Mouse (Mus musculus) WW6 (cell line): ENCODE results near the gene Gm10160.

Experiments used
- DNase-seq: peaks from one replicate; pipeline ENCODE4 v3.0.0-alpha.2; 2013; ENCODE audit warnings: low read depth, low spot score

Gm10160 gene

DNA sequence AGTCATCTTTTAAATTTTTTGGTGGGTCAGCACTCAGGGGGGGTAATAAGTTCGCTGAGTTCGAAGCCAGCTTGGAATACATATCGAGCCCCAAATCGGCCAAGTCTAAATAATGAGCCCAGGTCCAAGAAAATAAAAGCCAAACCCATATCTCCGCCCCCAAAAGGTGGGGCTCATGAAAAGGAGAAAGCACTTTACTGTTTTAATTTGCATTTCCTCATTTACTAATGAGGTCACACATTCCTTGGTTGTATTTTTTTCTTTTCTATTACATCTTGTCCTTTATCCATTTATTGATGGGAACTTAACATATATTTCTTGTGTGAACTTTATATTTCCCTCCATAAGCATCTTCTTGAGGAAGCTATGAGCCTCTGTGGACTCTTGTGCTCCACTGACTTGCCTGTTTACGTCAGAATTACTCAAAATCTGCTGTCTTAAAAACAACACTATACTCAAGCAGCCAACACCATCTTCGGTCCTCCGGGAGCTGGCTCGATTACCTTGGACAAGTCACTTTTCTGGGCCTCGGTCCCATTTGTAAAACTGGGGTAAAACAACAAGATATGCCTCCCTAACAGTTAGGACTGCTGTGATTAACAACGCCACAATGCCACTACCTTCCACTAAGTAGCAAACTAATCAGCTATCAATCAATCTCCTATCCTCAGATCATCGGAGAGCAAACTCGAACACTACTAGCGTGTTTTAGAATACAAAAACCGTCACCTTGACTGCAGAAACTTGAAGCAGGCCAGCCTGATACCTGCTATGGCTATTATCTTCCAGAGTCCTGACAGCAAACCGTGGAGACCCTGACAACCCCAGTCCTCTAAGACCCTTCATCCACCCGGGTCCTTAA is 27.6 kb downstream of the Gm10160 start:
- DNase-seq, result no peak

DNA sequence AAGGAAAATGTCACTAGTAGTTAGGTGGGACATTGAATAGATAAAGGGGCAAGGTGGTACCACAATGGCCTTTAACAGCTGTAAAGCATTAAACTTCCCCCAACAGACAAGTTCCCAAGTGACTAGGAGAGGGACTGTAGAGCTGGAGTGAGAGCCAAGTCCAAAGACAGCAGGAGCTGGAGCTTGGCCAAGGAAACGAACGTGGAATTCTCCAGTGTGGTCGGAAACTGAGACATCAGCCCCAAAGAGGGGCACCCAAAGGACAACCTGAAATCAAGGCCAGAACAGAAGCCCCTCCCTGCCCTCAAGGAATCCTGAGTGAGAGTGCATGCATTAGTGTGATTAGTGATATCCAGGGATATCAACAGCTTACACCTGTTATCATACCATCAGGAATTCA is 30.2 kb downstream of the Gm10160 start:
- no peak for DNase-seq

DNA sequence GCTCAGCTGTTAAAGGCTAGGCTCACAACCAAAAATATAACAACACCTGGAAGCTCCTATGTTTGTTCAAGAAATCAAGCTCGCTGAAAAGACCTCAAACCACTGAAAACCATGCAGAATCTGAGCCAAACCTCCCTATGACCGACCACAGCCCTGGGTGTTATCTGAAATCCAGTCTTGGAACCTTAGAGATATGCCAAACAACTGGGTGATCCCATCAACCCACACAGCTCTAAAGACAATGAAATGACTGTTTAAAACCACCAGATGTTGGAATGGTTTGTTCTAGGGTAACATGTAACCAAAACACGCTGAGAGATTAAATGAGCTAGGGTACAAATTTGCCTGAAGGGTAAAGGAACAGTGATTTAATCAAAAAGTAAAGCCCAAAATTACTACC is 30.7 kb downstream of the Gm10160 start:
- DNase-seq, result no peak

DNA sequence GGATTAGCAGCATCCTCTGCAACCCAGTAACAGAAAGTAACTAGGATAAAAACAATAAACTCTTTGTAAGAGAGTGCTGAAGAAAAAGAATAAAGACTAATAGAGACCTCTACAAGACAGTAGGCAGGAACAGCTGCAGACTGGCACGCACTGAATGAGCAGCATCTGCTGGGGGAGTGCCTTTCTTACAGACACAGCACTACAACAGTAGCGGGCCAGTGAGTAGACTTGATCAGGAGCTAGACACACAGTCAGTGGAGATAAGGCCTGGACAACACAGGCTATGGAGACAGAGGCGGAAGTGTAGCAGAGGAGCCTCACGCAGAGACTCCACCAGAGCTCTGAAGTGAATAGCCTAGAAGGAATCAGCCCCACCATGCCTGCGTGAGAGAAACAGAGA is 49.5 kb downstream of the Gm10160 start:
- DNase-seq, result no peak
